Mouse (Mus musculus) activated CD4-positive, CD25-positive, alpha-beta regulatory T cell (primary cell): Measurements from ENCODE around the gene Eif4a3. TPM values are rescaled to one million over a fixed set of nuclear protein-coding genes. Genes with fewer than 3 reads are reported as not detected.

Experiments
- polyA plus RNA-seq, 2 experiments: library from polyadenylated mRNA; unstranded; fragments of 100-300 nt; shearing (Covaris generic); gene quantifications; one replicate each; pipeline ENCODE4 v1.2.1; 2017

The Eif4a3 gene
- 100 to 1,000 TPM; 263 to 344 TPM for polyA plus RNA-seq

DNA sequence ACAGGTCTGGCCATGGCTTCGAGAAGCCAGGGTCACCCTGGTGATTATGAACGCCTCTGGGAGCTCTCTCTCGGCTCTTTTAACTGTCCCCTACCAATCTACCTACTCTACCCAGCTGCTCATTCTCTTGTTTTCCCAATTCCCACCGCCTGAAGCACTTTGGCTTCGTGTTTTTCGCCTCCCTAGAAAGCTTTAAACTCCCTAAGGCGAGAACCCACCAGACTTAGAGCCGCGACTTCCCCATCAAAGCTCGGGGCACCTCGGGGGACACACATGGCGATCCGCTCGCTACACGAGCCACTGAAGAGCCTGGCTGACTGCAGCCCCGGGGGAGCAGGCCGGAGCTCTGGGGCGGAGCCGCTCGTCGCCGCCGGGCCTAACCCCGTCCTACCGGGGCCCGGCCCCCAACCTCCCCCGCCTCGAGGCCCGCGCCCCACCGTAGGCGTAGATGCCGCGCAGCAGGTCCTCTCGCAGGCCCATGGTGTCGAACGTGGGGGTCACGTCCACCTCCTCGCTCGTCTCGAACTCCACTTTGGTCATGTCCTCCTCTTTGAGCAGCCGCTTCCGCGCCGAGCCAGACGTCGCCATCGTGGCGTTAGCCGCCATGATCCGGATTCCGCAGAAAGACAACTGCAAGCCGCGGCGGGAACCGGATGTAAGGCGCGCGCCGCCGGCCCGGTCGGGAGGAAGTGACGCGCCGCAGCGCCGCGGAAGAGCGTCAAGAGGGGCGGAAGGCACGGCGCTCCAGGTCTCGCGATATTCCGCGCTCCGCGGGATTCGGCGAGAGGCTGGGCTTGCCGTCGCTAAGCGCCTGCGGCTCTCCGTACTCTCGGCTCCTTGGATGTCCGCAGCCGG lies at the start of gene Eif4a3:
TSS of gene Eif4a3 (minus strand) at position 699 of the 855 bp plus-strand sequence.

DNA sequence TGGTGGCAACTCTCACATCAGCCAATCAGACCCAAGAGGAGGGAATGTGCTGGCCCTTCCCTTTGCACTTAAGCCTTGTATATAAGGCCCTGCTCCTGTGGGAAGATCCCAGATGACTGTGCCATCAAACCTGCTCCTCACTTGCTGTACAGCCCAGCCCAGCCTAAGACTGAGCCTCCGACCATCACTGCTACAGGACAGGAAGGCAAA lies 7.7 kb upstream of the Eif4a3 start, which contains the start of gene Card14:
TSS of gene Card14 (plus strand) at position 111 of the 210 bp plus-strand sequence.

DNA sequence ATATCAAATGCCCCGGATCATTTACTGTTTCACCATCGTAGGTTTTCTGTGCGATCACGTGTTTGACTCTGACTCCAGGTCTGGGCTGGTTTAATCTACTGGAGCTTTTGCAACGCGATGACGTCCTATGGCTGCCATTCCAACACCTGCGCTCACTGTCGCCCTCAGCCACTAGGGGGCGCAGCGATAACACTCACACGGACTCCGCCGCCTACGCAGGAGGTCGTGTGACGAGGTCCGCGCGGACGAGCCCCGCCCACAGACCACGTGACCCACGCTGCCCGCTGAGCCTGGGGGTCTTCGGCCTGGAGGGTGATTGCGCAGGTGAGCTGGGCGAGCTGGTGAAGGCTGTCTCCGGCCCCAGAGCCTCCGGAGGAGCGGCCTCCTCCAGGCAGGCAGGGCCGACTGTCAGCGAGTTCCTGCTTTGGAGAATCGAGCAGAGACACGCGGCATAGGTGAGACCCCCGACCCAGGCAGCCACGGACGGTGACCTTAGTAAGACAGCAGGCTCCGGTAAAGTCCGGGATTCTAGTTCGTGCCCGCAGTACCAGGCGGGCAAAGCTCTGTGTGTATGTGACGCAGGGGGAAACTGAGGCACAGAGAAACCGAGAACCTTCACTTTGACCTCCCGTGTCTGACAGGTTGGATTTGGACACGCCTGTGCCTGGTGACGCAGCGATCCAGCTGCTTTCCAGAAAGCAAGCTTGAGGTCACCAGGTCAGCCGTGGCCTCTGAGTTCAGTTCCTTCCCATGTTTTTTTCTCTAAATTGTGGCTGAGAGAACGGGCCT lies 31.9 kb downstream of the Eif4a3 start, which contains the start of gene Gaa:
TSS of gene Gaa (plus strand) at position 120 of the 789 bp plus-strand sequence.

Other genes with a start within 250 kb of the Eif4a3 start
- gene Cbx4, start 213.9 kb downstream of the Eif4a3 start, polyA plus RNA-seq = 10 to 100 TPM; 57.3 to 74.3 TPM
- under 1 TPM; 0.33 to 0.49 TPM for gene Tbc1d16, start 71.6 kb downstream of the Eif4a3 start, polyA plus RNA-seq
- gene Ccdc40, start 71.5 kb downstream of the Eif4a3 start, polyA plus RNA-seq = 1 to 10 TPM; 1.7 to 1.8 TPM
- gene Gaa, start 32.2 kb downstream of the Eif4a3 start, polyA plus RNA-seq = 10 to 100 TPM in 1 of 2 experiments, 1 to 10 TPM in 1; 7.3 to 17.3 TPM
- under 1 TPM in 1 of 2 experiments, not detected in 1; 0.12 TPM for gene Card14, start 7.7 kb upstream of the Eif4a3 start, polyA plus RNA-seq
- gene Sgsh, start 55.4 kb upstream of the Eif4a3 start, polyA plus RNA-seq = 10 to 100 TPM; 15.1 to 19.5 TPM
- 10 to 100 TPM; 12.9 to 22.0 TPM for gene Slc26a11, start 55.5 kb upstream of the Eif4a3 start, polyA plus RNA-seq
- 10 to 100 TPM; 18.9 to 23.9 TPM for gene Rnf213, start 93.0 kb upstream of the Eif4a3 start, polyA plus RNA-seq
- gene Endov, start 191.3 kb upstream of the Eif4a3 start, polyA plus RNA-seq = 10 to 100 TPM; 24.5 TPM
- gene Nptx1, start 247.7 kb upstream of the Eif4a3 start, polyA plus RNA-seq = not detected